Mouse (Mus musculus) gastrocnemius, postnatal 10 days (tissue): ENCODE results near the gene Pofut1. TPM values are rescaled to one million over a fixed set of nuclear protein-coding genes. Genes with fewer than 3 reads are reported as not detected.
A peak's percentile ranks its signal among the peaks of the same experiment; 100 is the strongest.

ENCODE experiments used
- DNase-seq: peaks from one replicate; pipeline ENCODE4 v3.0.0; 2021; ENCODE audit warnings: mixed read lengths
- total RNA-seq, 2 experiments: library from RNA; stranded (reverse); gene quantifications; 2 replicates each; pipeline ENCODE4 v1.2.3; 2021

Gene Pofut1
- total RNA-seq, 2 experiments from 2014 or later = 24.1 to 29.2 TPM

DNA sequence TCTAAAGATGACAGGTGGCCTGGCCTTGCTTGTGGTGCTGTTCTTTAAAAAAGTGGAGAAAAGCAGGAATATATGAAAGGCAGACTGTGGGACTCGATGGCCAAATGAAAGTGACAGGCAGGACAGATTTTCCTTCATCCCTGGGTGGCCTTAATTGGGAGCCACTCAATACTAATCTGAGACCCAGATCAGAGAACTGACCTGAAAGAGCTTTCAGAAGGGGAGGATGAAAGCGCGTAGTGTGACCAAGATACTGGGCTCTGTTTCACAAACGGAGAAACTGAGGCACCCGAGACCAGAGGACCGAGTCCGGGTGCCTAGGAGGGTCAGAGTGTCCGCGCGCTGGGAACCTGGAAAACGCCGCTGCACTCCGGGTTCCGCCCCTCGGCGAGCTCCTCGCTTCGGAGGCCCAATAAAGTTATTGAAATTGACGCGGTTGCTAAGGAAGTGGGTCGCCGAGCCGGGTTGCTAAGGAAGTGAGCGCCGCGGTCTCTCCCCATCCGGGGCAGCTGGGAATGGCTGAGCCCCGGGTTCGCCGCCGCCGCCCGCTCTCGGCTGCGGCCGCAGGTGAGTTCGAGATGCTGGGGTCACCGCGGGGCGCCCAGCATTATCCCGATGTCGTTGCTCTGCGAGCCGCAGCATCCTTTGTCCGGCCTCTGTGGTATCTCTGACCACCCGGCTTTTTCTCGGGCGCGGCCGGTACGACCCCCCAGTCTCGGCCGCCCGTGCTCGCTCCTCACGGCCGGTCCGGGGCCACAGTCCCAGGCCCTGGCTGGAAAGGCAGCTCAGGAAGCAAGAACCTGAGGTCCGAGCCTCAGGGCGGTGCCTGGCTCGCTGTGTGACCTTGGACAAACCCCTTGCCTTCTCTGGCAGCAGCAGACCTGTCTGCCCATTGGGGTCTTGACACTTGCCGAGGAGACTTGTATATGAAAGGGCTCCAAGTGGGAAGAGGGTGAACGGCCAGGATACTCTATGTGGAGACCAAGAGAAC lies 49.9 kb downstream of the Pofut1 start, which contains the start of gene Kif3b:
Gene Kif3b, plus strand, starts transcription at position 476 of the 991 bp plus-strand sequence.
- peak; percentile 83 for DNase-seq

GRCm38 (mm10) chr2:153292305-153292861 lies 51.0 kb downstream of the Pofut1 start:
- no peak for DNase-seq

DNA sequence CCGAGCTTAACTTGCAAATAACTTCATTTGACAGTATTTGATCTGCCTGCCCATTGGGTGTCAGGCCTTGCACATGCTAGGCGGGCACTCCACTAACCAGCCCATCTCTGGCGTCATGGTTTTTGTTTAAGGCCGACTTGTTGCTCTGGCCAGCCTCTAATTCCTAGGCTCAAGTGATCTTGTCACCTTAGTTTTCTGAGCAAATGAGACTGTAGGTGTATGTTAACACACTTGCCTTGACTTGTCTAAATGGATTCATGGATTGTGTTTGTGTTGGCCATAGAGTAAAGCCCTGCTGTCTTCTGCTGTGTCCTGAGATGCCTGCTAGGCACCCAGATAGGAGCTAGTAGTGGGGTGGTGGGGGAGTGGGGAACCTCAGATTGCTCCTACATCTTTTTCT lies 53.9 kb downstream of the Pofut1 start:
- no peak for DNase-seq

- no peak for DNase-seq
These were observed 56.4 kb downstream of the Pofut1 start for GRCm38 (mm10) chr2:153297771-153298170.

DNA sequence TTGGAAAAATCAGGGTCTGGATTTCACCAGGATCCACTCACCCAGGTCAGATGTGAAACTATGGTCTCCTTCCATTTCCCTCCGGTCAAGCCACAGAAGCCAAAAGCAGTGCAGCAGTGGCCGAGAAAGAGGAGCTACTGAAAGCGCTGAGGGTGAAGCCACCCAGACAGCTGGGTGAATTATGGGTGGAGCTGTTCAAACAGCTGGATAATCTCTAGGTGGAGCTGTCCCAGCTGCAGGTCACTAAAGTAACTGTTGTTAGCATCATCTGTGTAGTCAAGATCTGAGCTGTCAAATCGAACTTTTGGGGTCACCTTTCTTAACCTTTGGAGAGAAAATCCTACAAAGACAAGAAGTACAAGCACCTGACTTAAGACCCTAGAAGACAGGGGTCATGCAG lies 57.1 kb downstream of the Pofut1 start:
- no peak for DNase-seq

DNA sequence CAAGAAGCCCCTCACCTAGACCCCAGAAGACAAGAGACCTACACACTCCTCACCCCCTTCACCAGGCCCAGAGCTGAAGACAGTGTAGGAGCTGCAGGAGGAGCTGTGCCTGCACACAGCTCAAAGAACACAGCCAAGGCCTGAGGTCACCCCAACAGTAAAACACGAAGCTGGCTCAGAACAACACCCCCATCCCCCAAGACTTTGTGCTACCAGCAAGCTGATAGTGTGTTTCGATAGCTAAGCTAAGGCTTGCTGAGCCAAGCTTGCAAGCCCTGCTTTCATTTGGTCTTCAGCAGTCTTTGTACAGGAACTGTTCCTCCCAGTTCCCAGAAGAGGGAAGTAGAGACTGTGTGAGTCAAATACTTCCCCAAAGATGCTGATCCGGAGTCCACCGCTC lies 57.5 kb downstream of the Pofut1 start:
- no peak for DNase-seq

DNA sequence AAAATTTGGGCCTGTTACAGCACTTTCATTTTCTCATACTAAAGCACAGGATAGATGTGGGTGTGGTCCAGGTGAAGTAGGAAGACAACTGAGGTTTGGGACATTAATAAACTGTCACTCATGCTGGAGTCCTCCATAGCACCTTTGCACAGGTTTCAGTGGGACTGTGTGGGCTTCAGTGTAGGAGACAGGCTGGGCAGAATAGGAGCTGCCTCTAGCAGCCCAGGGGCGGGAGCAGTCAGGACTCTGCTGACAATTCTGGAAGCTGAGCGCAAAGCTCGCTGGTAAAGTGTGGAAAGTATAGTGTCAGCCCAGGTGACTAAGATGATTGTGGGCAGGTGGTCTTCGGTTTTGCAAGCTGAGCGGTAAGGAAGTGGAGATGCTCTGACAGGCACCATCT lies 59.8 kb downstream of the Pofut1 start:
- DNase-seq = no peak

GRCm38 (mm10) chr2:153305240-153305639 lies 63.9 kb downstream of the Pofut1 start:
- DNase-seq = no peak

GRCm38 (mm10) chr2:153308586-153308985 lies 67.3 kb downstream of the Pofut1 start:
- no peak for DNase-seq

DNA sequence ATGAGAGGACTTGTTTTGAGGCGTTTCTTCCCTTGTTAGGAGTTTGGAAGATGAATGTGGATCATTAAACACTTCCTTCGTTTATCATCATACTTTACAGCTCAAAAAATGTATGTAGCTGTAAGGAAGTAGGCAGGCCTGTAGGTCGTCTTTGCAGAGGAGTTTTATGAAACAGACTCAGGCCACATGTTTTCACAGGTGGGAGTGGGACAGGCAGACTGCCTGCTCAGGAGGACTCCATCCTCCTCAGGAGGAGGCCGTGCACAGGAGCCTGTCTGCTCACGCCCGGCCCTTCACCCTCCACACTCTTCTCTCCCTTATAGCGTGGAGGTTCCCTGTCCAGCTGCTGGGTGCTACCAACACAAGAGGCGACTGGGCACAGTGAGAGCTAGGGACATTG lies 67.8 kb downstream of the Pofut1 start:
- DNase-seq = no peak

GRCm38 (mm10) chr2:153310228-153310627 lies 68.9 kb downstream of the Pofut1 start:
- no peak for DNase-seq

DNA sequence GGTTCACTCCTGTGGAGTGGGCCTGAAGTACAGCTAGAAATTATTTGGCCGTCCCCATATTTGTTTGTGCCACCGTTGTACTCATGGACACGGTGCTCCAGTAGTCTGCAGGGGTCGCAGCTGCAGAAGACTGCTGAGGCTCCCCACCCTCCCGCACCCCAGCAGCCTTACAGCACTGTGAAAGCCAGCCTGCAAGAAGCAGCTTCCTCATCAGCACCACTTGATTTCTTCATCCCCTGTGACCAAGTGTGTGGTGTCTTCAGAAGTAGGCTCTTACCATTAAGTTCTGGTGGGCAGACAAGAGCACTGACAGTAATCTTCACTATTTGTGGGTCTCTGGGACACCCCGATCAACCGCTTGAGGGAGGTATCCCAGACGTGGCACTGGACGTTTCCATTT lies 71.6 kb downstream of the Pofut1 start:
- no peak for DNase-seq

- no peak for DNase-seq
These were observed 77.1 kb downstream of the Pofut1 start for GRCm38 (mm10) chr2:153318408-153318807.

DNA sequence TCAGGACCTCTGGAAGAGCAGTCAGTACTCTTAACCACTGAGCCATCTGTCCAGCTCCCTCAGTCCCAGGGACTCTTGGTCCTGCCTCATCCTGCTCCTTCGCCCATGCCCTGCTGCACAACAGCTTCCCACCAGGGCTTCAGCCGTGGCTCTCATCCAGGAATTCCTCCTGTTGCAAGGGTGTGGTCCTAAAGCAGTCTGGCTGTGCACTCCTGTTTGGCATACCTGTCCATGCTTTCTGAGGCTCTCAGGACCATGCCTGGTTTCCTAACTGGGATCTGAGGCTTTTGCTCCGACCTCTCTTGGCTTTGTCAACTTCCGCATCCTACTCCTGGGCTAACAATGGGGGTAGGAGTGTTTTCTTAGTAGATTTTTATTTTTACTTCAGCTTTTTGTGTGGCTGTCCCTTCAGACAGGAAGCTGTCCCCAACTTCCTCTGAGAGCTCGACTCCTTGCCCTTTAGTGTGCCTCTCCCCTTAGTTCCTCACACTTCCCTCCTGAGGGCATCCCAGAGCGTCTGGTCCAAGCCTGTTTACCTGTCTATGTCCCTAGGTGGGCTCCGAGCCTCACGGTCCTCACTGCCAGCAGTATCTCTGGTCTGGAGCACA lies 77.8 kb downstream of the Pofut1 start:
- DNase-seq = no peak

Other genes starting within 250 kb of the Pofut1 start
- gene Pdrg1, start 226.1 kb upstream of the Pofut1 start, total RNA-seq = 10 to 100 TPM; 58.6 to 61.5 TPM
- gene Xkr7, start 209.7 kb upstream of the Pofut1 start, total RNA-seq = under 1 TPM; 0.41 to 0.42 TPM
- gene Ccm2l, start 175.6 kb upstream of the Pofut1 start, total RNA-seq = 10 to 100 TPM in 1 of 2 experiments, 1 to 10 TPM in 1; 7.6 to 12.6 TPM
- gene Hck, start 133.1 kb upstream of the Pofut1 start, total RNA-seq = 1 to 10 TPM in 1 of 2 experiments, under 1 TPM in 1; 0.85 to 2.3 TPM
- gene Tm9sf4, start 80.2 kb upstream of the Pofut1 start, total RNA-seq = 10 to 100 TPM; 49.4 to 67.7 TPM
- gene Tspyl3, start 16.1 kb upstream of the Pofut1 start, total RNA-seq = 1 to 10 TPM; 2.5 to 2.7 TPM
- gene Plagl2, start 107 bp upstream of the Pofut1 start, total RNA-seq = 10 to 100 TPM in 1 of 2 experiments, 1 to 10 TPM in 1; 8.3 to 11.9 TPM
- gene Kif3b, start 49.9 kb downstream of the Pofut1 start, total RNA-seq = 1 to 10 TPM; 6.0 to 6.9 TPM
- 10 to 100 TPM; 14.7 to 19.6 TPM for gene Asxl1, start 104.3 kb downstream of the Pofut1 start, total RNA-seq